Mouse (Mus musculus): Measurements from ENCODE around the gene Tmem86b.

GRCm38 (mm10) chr7:4611921-4612341, 19.3 kb downstream of the Tmem86b start:
- TF ChIP-seq POLR2A (IDR thresholded peaks at IDR 0.05; ENCODE audit: borderline replicate concordance, control insufficient read depth, low read depth, low read length) (no peak), CTCF (IDR thresholded peaks at IDR 0.05; ENCODE audit: control insufficient read depth, insufficient read depth, low read length) (no peak)
